Mouse (Mus musculus): ENCODE measurements around the gene Hist3h2ba. TPM values are rescaled to one million over a fixed set of nuclear protein-coding genes. Genes with fewer than 3 reads are reported as not detected.
A peak's percentile ranks its signal among the peaks of the same experiment; 100 is the strongest.

Hist3h2ba gene
- total RNA-seq, 1 experiment from 2014 or later: 23.5 TPM

DNA sequence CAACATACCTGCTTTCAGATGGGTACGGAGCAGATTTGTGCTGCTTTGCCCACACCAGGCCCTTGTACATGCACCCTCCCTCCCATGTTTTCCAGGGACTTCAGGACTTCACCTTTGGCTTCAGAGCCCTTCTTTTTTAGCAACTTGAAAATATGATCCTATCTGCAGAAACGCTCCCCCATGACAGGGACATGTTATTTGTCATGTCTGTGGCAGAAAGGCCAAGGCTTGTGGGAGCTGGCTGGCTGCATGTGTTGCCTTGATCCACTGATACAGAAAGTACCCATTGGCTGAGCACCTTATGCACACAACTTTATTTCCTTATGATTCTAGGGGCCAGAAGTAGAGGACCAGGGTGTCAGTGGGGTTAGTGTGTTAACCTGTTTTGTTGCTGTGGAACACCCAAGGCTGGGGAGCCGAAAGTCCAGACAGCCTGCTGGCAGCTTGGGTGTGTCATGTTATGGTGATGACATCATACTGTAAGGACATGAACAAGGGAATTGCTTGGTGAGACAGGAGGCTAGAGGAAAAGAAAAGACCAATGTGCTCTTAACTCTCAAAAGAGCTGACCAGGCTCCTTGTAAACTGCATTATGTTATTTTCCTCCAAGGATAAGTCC is 36.7 kb downstream of the Hist3h2ba start:
- peak; percentile 63 for DNase-seq

DNA sequence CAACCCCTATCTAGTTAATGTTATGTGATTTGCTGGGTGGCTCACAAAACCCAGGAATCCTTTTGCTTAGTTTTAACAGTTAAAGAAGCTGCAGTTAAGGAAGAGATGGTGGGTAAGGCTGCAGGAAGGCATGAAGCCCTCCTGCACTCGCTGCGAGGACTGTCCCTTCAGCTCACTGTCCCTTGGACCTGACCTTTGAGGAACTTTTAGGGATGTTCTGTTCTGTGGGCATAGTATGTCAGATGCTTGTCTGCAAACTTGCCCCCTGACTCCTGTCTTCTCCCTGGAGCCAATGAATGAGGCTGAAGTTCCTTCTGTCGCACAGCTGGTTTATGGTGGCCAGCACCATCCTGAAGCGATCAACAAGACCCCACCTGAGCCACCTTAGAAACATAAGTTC is 40.4 kb downstream of the Hist3h2ba start:
- DNase-seq: no peak

DNA sequence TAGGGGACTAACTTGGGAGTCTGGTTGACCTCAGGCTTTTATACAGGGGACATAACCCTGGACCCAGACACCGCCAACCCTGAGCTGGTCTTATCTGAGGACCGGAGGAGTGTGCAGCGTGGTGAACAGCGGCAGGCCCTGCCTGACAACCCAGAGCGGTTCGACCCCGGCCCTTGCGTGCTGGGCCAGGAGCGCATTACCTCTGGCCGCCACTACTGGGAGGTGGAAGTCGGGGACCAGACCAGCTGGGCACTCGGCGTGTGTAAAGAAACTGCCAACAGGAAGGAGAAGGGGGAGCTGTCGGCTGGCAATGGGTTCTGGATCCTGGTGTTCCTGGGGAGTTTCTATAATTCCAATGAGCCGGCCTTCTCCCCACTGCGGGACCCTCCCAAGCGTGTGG is 41.4 kb downstream of the Hist3h2ba start:
- DNase-seq: no peak

DNA sequence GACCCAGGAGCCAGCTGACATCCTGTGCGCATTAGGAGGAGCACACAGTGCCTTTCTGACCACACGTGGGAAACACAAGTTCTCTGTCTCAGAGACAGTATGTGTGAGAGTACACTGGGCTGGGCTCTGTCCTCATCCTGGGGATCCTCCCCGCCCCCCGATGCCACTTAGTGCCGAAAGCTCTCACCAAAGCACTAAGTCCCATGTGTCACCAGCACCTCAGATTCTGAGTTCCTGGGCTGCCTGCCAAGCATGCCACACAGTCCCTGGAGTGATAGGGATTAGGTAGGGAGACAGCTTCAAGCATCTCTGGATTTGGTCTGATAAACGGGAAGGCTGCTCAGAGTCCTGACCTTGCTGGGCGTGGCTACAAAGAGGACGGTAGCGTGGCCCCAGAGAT is 42.1 kb downstream of the Hist3h2ba start:
- peak; percentile 65 for DNase-seq

DNA sequence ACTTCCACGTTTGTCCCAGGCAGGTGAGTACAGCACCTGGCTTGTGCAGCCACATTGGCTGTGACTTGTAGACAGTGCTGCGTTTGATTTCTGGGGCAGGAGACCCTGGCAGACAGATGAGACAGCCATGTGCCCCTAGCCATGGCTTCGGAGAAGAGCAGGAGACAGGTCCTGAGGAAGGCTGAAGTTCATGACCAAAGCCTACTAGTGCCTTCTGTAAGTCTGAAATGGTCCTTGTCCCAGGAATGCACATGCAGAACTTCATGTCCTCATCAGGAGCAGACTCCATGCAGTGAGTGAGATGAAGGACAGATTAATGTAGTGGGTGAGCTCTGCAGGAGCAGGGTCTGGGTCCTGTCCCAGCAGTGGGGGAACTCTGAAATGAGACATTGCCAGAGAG is 43.2 kb downstream of the Hist3h2ba start:
- no peak for DNase-seq

DNA sequence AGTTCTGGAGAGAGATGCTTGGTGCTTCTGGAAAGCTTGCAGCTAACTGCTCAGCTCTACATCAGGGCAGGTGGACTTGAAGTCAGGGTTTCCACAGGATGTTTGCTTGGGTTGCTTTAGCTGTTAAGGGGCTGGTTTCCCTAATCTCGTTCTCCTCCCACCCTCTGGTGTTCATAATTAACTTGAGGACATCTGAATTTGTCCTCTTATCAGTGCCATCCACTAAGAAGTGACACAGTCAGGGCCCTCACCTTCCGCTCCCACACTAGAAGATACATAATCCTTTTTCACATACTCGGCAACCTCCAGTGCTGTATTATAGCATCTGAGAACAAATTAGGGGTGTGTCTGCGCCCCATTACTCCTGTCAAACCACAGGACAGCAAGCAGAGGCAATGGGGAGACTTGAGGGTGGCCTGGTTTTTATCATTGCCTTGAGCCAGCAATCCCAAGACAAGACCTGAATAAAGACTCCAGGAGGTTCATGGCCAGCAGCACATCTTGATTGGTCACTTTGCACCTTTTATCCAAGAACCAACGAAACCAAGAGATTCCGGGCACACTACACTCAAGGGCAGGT is 44.5 kb downstream of the Hist3h2ba start:
- no peak for DNase-seq

DNA sequence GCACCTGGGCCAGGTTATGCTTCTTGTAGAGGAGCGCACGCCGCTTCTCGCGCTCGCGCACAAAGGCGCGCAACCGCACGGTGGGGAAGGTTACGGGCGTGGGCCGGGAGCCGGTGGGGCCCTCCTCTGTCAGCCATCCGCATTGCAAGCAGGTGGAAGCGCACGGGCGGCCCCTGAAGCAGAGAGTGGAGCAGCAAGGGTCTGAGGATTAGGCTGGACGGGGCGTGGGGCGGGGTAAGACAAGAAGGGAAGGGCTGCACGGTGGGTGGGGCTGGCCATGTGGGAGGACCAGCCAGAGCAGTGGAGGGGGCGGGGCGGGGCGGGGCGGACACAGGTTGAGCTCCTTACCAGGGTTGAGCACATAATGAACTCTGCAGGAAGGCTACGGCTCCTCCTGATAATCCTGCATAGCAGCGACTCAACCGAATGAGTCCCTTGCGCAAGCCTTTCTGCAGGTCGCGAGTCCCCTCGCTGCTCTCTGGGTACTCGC is 45.7 kb downstream of the Hist3h2ba start:
- peak; percentile 71 for DNase-seq

DNA sequence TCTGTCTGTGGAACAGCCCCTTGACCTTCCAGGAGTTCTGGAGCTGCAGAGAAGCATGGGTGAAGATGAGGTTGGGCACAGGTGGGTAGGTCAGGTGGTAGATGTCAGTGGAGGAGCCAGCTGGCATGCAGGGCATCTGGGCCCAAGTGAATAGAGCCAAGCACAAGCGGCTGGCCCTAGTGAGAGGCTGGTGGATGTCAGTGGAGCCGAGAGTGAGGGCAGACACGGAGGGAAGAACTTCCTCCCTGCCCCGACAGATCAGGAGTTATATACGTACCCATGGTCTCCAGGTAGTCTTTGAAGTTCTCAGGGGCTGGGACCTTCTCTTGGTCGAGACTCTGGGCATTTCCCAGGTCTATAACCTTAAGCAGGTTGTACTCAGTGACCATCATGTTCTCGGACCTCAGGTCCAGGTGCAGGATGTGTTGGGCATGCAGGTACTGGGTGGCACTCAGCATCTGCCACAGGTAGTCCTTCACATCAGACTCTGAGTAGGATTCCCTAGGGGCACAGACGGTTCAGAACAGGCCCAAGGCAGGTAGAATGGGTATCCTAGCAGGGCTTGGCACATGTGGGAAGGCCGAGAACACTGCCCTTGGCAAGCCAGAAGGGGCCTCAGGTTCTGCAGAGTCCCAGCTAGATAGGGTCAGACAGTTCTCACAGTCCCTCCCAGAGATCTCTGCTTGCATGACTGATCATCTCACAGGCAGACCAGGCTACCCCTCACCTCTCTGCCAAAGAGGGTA is 46.5 kb downstream of the Hist3h2ba start:
- no peak for DNase-seq

DNA sequence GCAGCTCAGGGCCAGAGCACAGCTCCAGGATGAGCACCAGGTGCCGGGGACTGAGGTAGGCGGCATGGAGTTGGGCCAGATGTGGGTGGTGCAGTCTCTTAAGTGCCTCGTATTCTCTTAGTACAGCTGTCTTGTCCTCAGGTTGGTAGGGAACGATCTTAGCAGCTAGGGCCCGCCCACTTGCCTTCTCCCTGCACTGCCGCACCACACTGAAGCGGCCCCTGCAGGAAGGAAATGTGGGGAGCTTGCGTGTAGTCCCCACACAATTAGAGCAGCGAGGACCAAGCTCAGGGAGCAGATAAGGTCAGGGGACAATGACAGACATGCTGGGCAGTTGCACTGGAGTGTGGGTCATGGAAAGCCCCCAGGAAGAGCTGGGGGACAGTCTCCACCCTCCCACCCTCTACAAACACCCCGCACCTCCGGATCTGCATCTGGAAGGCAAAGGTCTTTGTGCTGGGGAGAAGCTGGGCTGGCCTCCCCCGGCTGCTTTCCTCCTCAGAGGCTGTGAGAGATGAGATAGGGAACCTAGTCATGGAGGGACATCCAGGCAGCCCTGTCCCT is 47.2 kb downstream of the Hist3h2ba start:
- DNase-seq: no peak

DNA sequence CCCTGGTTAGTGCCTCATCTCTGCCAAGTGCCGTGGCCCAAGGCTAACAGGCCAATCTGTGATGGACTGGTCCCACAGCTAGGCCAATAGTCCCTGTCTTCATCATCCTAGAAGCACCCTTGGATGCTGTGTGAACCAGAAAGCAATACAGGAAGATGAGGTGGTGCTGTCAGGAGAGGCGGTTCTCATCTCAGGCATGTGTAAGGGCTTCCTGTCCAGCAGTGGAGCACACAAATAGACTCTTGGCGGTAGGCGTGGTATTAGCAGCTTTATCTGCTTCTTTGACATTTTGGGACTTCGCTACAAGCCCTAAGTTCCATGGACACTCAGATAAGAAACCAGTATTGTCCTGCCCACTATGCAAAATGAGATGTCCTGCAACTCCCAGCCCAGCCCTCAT is 48.8 kb downstream of the Hist3h2ba start:
- no peak for DNase-seq

Small RNAs within 50 kb of the gene (microRNA-seq; reads per million reads assigned to microRNA genes)
- 0 reads per million in 2 experiments for gene Gm44313

Other genes with a start within 250 kb of the Hist3h2ba start
- not detected in 2 replicates for gene Olfr319, start 249.8 kb upstream of the Hist3h2ba start, total RNA-seq (2021)
- not detected in 2 replicates for gene Olfr318, start 224.9 kb upstream of the Hist3h2ba start, total RNA-seq (2021)
- gene Olfr317, start 209.7 kb upstream of the Hist3h2ba start, total RNA-seq (2021): not detected in 2 replicates
- not detected in 2 replicates for gene Olfr316, start 196.2 kb upstream of the Hist3h2ba start, total RNA-seq (2021)
- gene Olfr315, start 175.7 kb upstream of the Hist3h2ba start, total RNA-seq (2021): not detected in 2 replicates
- not detected in 2 replicates for gene Olfr314, start 166.0 kb upstream of the Hist3h2ba start, total RNA-seq (2021)
- gene Fam183b, start 147.0 kb upstream of the Hist3h2ba start, total RNA-seq (2021): 4.2 and 4.9 TPM in 2 replicates
- not detected in 2 replicates for gene Olfr313, start 133.9 kb upstream of the Hist3h2ba start, total RNA-seq (2021)
- gene Olfr312, start 119.7 kb upstream of the Hist3h2ba start, total RNA-seq (2021): not detected in 2 replicates
- gene Olfr311, start 109.7 kb upstream of the Hist3h2ba start, total RNA-seq (2021): not detected in 2 replicates
- gene Gm12258, start 101.8 kb upstream of the Hist3h2ba start, total RNA-seq (2021): 4.4 and 6.3 TPM in 2 replicates
- gene 2810021J22Rik, start 81.7 kb upstream of the Hist3h2ba start, total RNA-seq (2021): 5.3 and 7.6 TPM in 2 replicates
- 5.2 and 6.0 TPM in 2 replicates for gene Zfp39, start 44.7 kb upstream of the Hist3h2ba start, total RNA-seq (2021)
- gene Btnl10, start 31.0 kb upstream of the Hist3h2ba start, total RNA-seq (2021): 0.26 and 3.4 TPM in 2 replicates
- 147 and 153 TPM in 2 replicates for gene Rnf187, start 10.0 kb upstream of the Hist3h2ba start, total RNA-seq (2021)
- 24.4 and 26.8 TPM in 2 replicates for gene Hist3h2a, start 5.8 kb downstream of the Hist3h2ba start, total RNA-seq (2021)
- 0.11 TPM in 1 of 2 replicates, not detected in the other for gene Trim17, start 5.8 kb downstream of the Hist3h2ba start, total RNA-seq (2021)
- 25.5 and 29.9 TPM in 2 replicates for gene Trim11, start 29.2 kb downstream of the Hist3h2ba start, total RNA-seq (2021)
- 0.98 and 1.1 TPM in 2 replicates for gene Obscn, start 187.5 kb downstream of the Hist3h2ba start, total RNA-seq (2021)
- 18.3 and 19.4 TPM in 2 replicates for gene Iba57, start 214.8 kb downstream of the Hist3h2ba start, total RNA-seq (2021)
- gene Gjc2, start 234.3 kb downstream of the Hist3h2ba start, total RNA-seq (2021): 0.30 and 0.56 TPM in 2 replicates
- 69.1 and 71.8 TPM in 2 replicates for gene Guk1, start 243.3 kb downstream of the Hist3h2ba start, total RNA-seq (2021)

Data from adrenal gland, postnatal 14 days (tissue).